Mouse (Mus musculus) Patski (cell line): Measurements from ENCODE around the gene Pyroxd2. TPM values are rescaled to one million over a fixed set of nuclear protein-coding genes. Genes with fewer than 3 reads are reported as not detected.

Experiments used
- ATAC-seq: fragments of 100-300 bp; one replicate; pipeline ENCODE4 v1.8.0; 2021
- CTCF ChIA-PET: fragments of 350-600 bp; sonication (Branson Sonifier 250); formaldehyde crosslinking; loops from one replicate; lab custom pipeline; 2022; ENCODE audit warnings: inconsistent platforms; lab: Charles Lee
- POLR2A ChIA-PET: fragments of 350-600 bp; sonication (Branson Sonifier 250); formaldehyde crosslinking; loops from one replicate; lab custom pipeline; 2022; ENCODE audit warnings: antibody characterized with exemption, inconsistent platforms; lab: Charles Lee
- DNase-seq: peaks from one replicate; pipeline ENCODE4 v3.0.0-alpha.2; 2011; ENCODE audit warnings: low read depth, low spot score
- H3K27me3 ChIP-seq: fragments of 371-371 bp; one replicate; pipeline ENCODE4 v1.5.1; 2021
- CTCF ChIP-seq: fragments of 100-300 bp; IDR thresholded peaks from one replicate; pipeline ENCODE4 v1.5.1; 2021
- in situ Hi-C: fragments of 300-500 bp; cut with MboI; formaldehyde crosslinking; loops from 3 replicates; pipeline ENCODE4 v1.11.1; 2018; ENCODE audit warnings: low pct_unique_long_range_greater_than_20kb, mixed read lengths
- polyA plus RNA-seq: library from polyadenylated mRNA; unstranded; gene quantifications from one replicate; pipeline ENCODE4 v1.2.3, GENCODE M21; 2021

Gene Pyroxd2
- polyA plus RNA-seq, 1 experiment from 2014 or later, result 0.30 TPM

DNA sequence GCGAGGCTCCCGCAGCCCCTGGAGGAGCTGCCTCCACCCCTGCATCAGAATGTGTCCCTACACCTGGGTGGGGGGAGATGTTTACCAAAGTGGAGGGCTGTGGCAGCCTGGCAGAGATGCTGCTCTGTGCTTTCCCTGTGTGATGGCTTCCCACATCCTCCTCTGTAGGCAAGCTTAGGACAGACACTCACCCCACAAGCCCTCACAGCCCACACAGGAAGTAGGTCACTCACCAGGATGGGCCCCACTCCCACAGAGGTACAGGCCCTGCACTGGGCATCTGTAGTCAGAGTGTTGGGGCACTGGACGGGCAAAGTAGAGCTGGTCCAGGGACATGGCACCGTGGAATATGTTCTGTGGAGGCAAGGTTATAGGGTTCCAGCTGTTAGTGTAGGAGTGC, 25.2 kb downstream of the Pyroxd2 start:
- DNase-seq (no peak), ATAC-seq (no peak)
- ChIA-PET CTCF (no interaction called here), POLR2A (interaction anchor here (0.8 kb wide), 1 partner anchor 13 kb away, joined by 3 read pairs; no protein-coding TSS in a partner anchor)
- no peaks in the 10 kb centered on the region for H3K27me3 ChIP-seq
- in situ Hi-C loops, result no loop called here
- no peak for TF ChIP-seq CTCF

DNA sequence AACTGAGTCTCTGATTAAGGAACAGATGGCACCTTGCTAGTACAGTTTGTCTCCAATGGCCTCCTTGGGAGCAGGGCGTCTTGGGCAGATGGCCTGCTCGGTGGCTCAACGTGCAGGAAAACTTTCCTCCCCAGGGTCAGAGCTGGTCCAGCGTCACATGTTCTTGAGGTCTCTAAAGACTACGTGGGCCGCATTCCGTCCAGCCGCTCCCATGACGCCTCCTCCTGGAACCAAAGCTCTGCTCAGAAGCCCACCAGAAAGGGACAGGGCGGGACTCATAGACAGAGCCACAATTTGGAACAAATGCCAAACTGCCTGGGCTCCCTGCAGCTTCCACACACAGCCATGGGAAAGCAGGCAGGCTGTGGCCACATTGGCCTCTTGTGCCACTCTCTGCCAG, 25.8 kb downstream of the Pyroxd2 start:
- ATAC-seq, result no peak
- H3K27me3 ChIP-seq, result no peaks in the 10 kb centered on the region
- TF ChIP-seq CTCF, result no peak
- ChIA-PET CTCF (interaction anchor here (0.7 kb wide), 1 partner anchor 15 kb away, joined by 4 read pairs; no protein-coding TSS in a partner anchor), POLR2A (no interaction called here)
- in situ Hi-C loops, result no loop called here
- no peak for DNase-seq

DNA sequence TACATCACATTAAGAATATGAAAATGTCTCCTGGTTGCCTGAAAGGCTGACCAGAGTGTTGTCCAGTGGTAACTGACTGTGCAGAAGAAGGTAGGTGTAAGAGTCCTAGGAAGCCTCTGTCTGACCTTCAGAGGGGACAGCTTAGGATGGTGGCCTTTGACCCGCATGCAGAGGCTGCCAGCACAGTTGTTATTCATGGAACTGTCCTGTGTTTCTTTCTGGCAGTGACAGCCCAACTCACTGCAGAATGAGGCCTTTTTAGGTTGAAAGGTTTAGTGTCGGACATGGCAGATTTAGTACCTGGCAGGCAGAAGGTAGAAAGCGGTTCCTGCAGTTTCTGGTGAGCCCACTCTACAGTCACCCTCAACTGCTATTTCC, 26.6 kb downstream of the Pyroxd2 start:
- no peak for TF ChIP-seq CTCF
- CTCF ChIA-PET, result no interaction called here
- ATAC-seq, result no peak
- POLR2A ChIA-PET, result no interaction called here
- DNase-seq, result no peak
- in situ Hi-C loops, result no loop called here
- H3K27me3 ChIP-seq, result no peaks in the 10 kb centered on the region

DNA sequence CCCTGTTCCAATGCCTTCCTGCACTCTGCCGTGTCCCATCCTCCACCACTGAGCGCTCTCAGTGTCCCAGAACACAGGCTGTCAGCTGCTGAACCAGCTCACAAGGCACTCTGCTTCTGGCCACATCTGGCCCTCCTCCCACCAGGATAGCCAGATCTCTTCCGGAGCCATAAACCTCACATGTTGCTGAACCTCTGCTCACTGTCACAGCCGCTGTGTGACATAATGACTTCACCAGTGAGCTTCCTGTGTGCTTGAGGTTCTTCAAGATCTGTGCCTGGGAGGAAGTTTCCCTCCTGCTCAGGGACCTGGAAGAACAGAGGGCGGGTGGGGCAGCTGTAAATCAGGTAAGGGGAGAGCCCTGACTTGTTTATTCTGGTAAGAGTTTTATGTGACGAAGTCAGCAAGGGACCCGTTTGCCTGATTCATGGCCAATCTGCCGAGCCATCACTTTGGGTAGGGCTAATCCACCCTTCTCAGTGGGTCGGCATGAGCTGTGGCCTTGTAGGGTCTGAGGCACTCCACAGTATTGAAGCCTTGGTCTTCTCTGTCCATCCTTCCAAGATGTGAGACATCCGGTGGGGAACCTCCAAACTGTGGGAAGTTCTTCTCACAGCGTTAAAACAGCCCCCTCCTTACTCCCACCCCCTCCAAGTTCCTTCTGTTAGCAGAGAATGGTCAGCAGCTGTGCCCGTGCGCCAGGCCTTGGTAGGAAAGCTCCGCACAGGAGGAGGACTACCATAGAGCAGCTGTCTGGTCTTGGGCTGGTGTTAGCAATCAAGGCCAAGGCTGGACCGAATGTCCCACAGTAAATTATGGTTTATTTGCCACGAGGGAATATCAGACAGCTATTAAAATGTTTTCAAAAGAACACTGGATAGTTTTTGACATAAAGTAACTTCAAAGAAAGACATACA, 27.3 kb downstream of the Pyroxd2 start:
- no peaks in the 10 kb centered on the region for H3K27me3 ChIP-seq
- ChIA-PET POLR2A (no interaction called here), CTCF (no interaction called here)
- ATAC-seq, result no peak
- no peak for TF ChIP-seq CTCF
- in situ Hi-C loops, result no loop called here
- no peak for DNase-seq

DNA sequence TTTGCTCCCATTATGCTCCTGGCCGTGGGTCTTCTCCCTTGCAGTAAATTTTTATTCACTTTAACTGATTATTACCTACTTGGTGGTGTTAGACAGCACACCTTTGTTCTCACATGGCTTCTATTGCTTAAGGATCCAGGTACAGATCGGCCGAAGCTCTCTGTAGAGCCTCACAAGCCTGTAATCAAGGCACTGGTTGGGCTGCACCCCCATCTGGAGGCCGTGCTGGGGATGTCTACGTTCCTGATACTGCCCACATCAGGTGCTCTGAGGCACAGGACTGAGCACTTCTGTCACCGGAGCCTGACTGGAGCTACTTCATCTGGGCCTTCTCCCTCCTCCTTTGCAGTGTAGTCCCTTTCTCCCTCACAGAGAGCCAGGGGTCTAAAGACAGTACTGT, 29.3 kb downstream of the Pyroxd2 start:
- ATAC-seq, result no peak
- no peak for DNase-seq
- H3K27me3 ChIP-seq, result no peaks in the 10 kb centered on the region
- POLR2A ChIA-PET, result no interaction called here
- TF ChIP-seq CTCF, result no peak
- CTCF ChIA-PET, result interaction anchor here (1.2 to 1.4 kb wide), 2 partner anchors 13 to 20 kb away, joined by 3 read pairs; no protein-coding TSS in a partner anchor
- in situ Hi-C loops, result no loop called here

DNA sequence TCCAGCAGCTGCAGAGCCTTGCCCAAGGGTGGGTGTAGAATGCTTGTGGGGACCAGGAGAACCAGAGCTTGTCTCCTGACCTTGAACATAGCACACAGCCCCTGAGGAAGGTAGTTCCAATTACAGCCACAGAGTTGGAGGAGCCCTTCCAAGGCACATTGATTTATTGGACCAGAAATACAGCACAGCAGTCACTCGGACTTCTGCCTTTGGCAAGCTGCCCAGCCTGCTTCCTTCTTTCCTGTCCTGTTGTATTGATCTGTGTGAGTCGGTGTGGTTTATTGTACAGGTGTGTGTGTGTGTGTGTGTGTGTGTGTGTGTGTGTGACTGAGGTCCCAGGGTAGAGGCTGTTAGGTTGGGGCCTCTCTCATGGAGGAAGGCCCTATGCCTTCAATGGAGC, 30.1 kb downstream of the Pyroxd2 start:
- no peak for DNase-seq
- in situ Hi-C loops, result no loop called here
- ATAC-seq, result no peak

DNA sequence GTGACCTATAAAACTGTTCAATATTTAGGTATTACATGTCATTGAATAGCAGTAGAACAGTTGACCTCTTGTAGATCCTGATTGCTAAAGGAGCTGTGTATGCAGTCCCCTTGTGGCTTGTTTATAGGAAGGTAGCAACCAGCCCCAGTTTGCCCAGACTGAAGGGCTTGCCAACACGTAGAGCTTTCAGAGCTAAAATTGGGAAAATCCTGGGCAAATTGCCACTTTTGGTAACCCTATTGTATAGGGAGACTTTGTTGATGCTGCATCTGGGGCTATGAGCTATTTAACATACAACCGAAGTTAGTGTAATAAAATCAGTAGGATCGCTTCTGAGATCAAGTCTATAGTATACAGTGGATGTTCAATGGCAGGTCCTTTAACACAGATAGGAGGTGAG, 34.5 kb downstream of the Pyroxd2 start:
- POLR2A ChIA-PET, result no interaction called here
- CTCF ChIA-PET, result interaction anchor here (1.3 to 1.6 kb wide), 2 partner anchors 26 to 59 kb away, joined by 5 read pairs; no protein-coding TSS in a partner anchor
- no peak for DNase-seq
- H3K27me3 ChIP-seq, result no peaks in the 10 kb centered on the region
- no peak for TF ChIP-seq CTCF
- in situ Hi-C loops, result no loop called here
- ATAC-seq, result no peak

More for the DNA sequence above, 30.1 kb downstream of the Pyroxd2 start:
- POLR2A ChIA-PET, result no interaction called here
- no peaks in the 10 kb centered on the region for H3K27me3 ChIP-seq
- TF ChIP-seq CTCF, result no peak
- CTCF ChIA-PET, result interaction anchor here (1.4 kb wide), 1 partner anchor 14 kb away, joined by 3 read pairs; no protein-coding TSS in a partner anchor

DNA sequence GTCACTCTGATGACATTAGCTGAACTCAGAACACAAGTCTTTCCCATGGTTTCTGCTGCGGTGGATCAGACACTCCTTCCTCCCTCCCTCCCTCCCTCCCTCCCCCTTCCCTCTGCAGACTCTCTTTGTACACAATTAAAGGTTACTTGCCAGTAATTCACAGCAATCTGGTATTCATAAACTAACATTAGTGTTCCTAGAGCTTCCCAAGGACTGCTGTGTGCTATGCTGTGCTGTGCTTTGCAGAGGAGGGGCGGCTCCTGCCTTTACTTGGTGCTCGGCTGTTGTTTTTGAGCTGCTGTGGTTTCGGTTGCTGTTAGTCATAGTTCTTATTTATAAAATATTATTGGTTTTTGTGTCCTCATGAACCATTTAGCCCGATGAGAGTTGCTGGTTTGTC, 34.9 kb downstream of the Pyroxd2 start:
- H3K27me3 ChIP-seq, result no peaks in the 10 kb centered on the region
- ChIA-PET CTCF (interaction anchor here (1.3 to 1.6 kb wide), 2 partner anchors 27 to 58 kb away, joined by 5 read pairs; no protein-coding TSS in a partner anchor), POLR2A (no interaction called here)
- DNase-seq, result no peak
- TF ChIP-seq CTCF, result no peak
- no peak for ATAC-seq
- in situ Hi-C loops, result no loop called here

DNA sequence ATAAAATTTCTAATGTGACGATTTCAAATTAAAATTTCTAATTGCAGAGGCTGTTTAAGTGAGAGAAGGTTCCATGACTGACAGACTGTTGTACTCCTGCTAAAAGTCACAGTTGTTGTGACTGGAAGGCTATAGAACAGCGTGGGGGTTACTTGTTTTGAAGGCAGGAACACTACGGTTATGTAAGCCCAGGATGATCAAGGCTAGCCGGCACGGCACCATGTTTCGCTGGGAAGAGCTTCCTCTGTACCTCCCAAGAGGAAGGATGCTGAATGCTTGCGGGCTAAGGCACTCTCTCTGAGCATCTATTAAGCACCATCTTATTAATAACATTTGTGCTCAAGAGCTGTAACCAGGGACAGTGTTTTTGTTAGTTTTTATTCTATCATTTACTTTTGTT, 36.1 kb downstream of the Pyroxd2 start:
- DNase-seq (no peak), ATAC-seq (no peak)
- TF ChIP-seq CTCF, result no peak
- H3K27me3 ChIP-seq, result no peaks in the 10 kb centered on the region
- in situ Hi-C loops, result no loop called here
- CTCF ChIA-PET, result no interaction called here
- POLR2A ChIA-PET, result no interaction called here

DNA sequence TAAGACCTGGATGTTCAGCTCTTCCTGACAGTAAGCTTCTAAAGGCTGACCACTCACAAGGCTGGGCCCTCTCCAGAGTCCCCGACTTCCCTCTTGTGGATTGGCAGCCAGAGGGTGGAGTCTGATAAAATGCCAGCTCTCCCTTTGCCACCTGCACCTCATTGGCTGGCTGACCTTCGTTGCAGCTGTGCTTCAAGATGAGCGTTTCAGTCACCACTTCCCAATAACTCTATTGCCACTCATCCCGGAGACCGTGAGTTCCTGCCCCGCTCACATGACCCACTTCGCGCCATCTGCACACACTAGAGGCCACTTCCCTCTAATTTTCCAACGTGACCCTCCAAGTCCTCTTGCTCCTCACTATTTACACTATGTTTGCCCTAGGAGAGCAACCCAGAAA, 38.8 kb downstream of the Pyroxd2 start:
- no peaks in the 10 kb centered on the region for H3K27me3 ChIP-seq
- POLR2A ChIA-PET, result no interaction called here
- no peak for TF ChIP-seq CTCF
- DNase-seq (no peak), ATAC-seq (no peak)
- CTCF ChIA-PET, result no interaction called here
- in situ Hi-C loops, result no loop called here

DNA sequence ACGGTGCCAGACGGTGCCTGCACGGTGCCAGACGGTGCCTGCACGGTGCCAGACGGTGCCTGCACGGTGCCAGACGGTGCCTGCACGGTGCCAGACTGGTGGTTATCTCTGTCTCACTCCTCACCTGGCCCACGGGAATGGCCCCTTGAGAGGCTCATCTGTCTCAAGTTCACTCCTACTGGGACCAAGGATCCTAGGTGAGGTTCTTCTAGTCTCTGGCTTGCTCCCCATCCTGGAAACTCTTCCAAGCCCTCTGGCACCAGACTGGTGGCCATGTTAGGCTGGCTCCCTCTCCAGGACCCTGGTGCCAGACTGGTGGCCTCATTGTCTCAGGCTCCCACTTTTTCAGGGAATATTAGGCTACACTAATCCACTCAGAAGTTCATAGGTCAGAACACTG, 53.1 kb downstream of the Pyroxd2 start:
- in situ Hi-C loops, result no loop called here
- DNase-seq (no peak), ATAC-seq (no peak)
- TF ChIP-seq CTCF, result no peak
- peaks cover 5% of the 10 kb centered on the region for H3K27me3 ChIP-seq
- ChIA-PET CTCF (interaction anchor here (1.1 to 2.1 kb wide), 2 partner anchors 10 to 34 kb away, joined by 3 to 7 read pairs; no protein-coding TSS in a partner anchor), POLR2A (no interaction called here)
